Mouse (Mus musculus) ES-E14 (cell line): Measurements from ENCODE around the gene Phlpp1.

Source experiments
- HCFC1 ChIP-seq: IDR thresholded peaks from 2 replicates; pipeline ENCODE4 v1.6.1; 2012; ENCODE audit warnings: low read length, inconsistent platforms, borderline replicate concordance; ENCODE audit not compliant: insufficient read depth
- MAFK ChIP-seq: IDR thresholded peaks from 2 replicates; pipeline ENCODE4 v1.6.1; 2014; ENCODE audit warnings: mild to moderate bottlenecking, low read depth, low read length, inconsistent platforms; ENCODE audit not compliant: insufficient read depth
- ZC3H11A ChIP-seq: IDR thresholded peaks from 2 replicates; pipeline ENCODE4 v1.6.1; 2012; ENCODE audit warnings: low read depth, mild to moderate bottlenecking, inconsistent platforms, low read length, borderline replicate concordance
- ZNF384 ChIP-seq: IDR thresholded peaks from 2 replicates; pipeline ENCODE4 v1.6.1; 2012; ENCODE audit warnings: low read depth, low read length, inconsistent platforms

DNA sequence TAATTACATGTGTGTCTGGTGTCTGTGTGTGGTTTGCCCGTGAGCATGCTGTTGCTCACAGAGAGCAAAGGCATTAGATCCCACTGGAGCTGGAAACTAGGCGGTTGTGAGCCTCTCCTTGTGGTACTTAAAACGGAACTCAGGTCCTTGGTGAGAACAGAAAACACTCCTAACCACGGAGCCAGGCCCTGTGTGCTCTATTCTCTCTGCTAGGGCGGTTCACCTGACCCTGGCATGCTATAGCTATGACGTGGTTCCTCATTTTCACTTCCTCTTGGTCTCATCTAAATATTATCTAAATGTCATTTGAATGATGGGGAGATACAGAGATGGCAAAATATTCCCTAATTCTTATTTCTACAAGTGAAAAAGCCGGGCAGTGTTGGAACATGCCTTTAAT, 9.0 kb upstream of the Phlpp1 start:
- TF ChIP-seq HCFC1 (no peak), MAFK (no peak), ZNF384 (no peak), ZC3H11A (no peak)
